Mouse (Mus musculus) A20 (cell line): ENCODE data around the gene Fnip2.
A peak's percentile ranks its signal among the peaks of the same experiment; 100 is the strongest.

Experiments
- DNase-seq: peaks from one replicate; pipeline ENCODE4 v3.0.0-alpha.2; 2011; ENCODE audit warnings: low read depth, low spot score

Fnip2 gene

GRCm38 (mm10) chr3:79564875-79565606 lies 2.6 kb downstream of the Fnip2 start:
- DNase-seq = no peak

GRCm38 (mm10) chr3:79563511-79563910 lies 4.1 kb downstream of the Fnip2 start:
- no peak for DNase-seq

- peak; percentile 34 for DNase-seq
These were observed 5.5 kb downstream of the Fnip2 start for GRCm38 (mm10) chr3:79561784-79562715.

- DNase-seq = no peak
These were observed 7.0 kb downstream of the Fnip2 start for GRCm38 (mm10) chr3:79560555-79560954.

GRCm38 (mm10) chr3:79559773-79560045 lies 7.9 kb downstream of the Fnip2 start:
- DNase-seq = no peak

GRCm38 (mm10) chr3:79559021-79559772 lies 8.4 kb downstream of the Fnip2 start:
- DNase-seq = no peak

GRCm38 (mm10) chr3:79555061-79555460 lies 12.5 kb downstream of the Fnip2 start:
- no peak for DNase-seq

GRCm38 (mm10) chr3:79553779-79554178 lies 13.8 kb downstream of the Fnip2 start:
- no peak for DNase-seq

GRCm38 (mm10) chr3:79551826-79552552 lies 15.6 kb downstream of the Fnip2 start:
- DNase-seq = no peak

- DNase-seq = no peak
These were observed 17.7 kb downstream of the Fnip2 start for GRCm38 (mm10) chr3:79549751-79550393.

GRCm38 (mm10) chr3:79548681-79549437 lies 18.7 kb downstream of the Fnip2 start:
- no peak for DNase-seq

GRCm38 (mm10) chr3:79542585-79542984 lies 25.0 kb downstream of the Fnip2 start:
- DNase-seq = peak; percentile 60

GRCm38 (mm10) chr3:79539656-79540055 lies 27.9 kb downstream of the Fnip2 start:
- no peak for DNase-seq

GRCm38 (mm10) chr3:79539124-79539523 lies 28.5 kb downstream of the Fnip2 start:
- DNase-seq = no peak

GRCm38 (mm10) chr3:79538342-79538741 lies 29.3 kb downstream of the Fnip2 start:
- DNase-seq = no peak

- DNase-seq = no peak
These were observed 29.9 kb downstream of the Fnip2 start for GRCm38 (mm10) chr3:79537626-79538203.

- no peak for DNase-seq
These were observed 30.6 kb downstream of the Fnip2 start for GRCm38 (mm10) chr3:79537023-79537422.

- DNase-seq = peak; percentile 86
These were observed 35.9 kb downstream of the Fnip2 start for GRCm38 (mm10) chr3:79531581-79532271.

- DNase-seq = no peak
These were observed 38.0 kb downstream of the Fnip2 start for GRCm38 (mm10) chr3:79529499-79530096.
